Mouse (Mus musculus) embryonic facial prominence, embryonic 13.5 days (tissue): ENCODE measurements at regions not wholly inside any gene's neighbourhood (a gene's known extent, or its start where the extent isn't known, plus 50 kb on each side); places are given as distances from the start of the nearest gene placed in this dataset.

Experiments used
- ATAC-seq: fragments of 200-750 bp; cut with Nextera tagmentation; 2 replicates; pipeline ENCODE4 v1.8.0; 2017; ENCODE audit warnings: low read depth; ENCODE audit not compliant: insufficient number of reproducible peaks, insufficient read depth, low FRiP score, low TSS enrichment
- H3K27ac ChIP-seq: fragments of 300-500 bp; sonication (generic); 2 replicates; pipeline ENCODE4 v1.5.1; 2015; ENCODE audit warnings: moderate library complexity, mild to moderate bottlenecking, inconsistent platforms
- H3K27me3 ChIP-seq: fragments of 300-500 bp; sonication (generic); 2 replicates; pipeline ENCODE4 v1.6.1; 2015; ENCODE audit warnings: mild to moderate bottlenecking, inconsistent platforms
- H3K36me3 ChIP-seq: fragments of 300-500 bp; sonication (generic); 2 replicates; pipeline ENCODE4 v1.6.1; 2015; ENCODE audit warnings: mild to moderate bottlenecking, inconsistent platforms
- H3K4me1 ChIP-seq: fragments of 300-500 bp; sonication (generic); 2 replicates; pipeline ENCODE4 v1.6.1; 2015; ENCODE audit warnings: inconsistent platforms
- H3K4me2 ChIP-seq: fragments of 300-500 bp; sonication (generic); 2 replicates; pipeline ENCODE4 v1.6.1; 2015; ENCODE audit warnings: moderate library complexity, mild to moderate bottlenecking, inconsistent platforms
- H3K4me3 ChIP-seq: fragments of 300-500 bp; sonication (generic); 2 replicates; pipeline ENCODE4 v1.5.1; 2015; ENCODE audit warnings: mild to moderate bottlenecking, inconsistent platforms
- H3K9ac ChIP-seq: fragments of 300-500 bp; sonication (generic); 2 replicates; pipeline ENCODE4 v1.6.1; 2015; ENCODE audit warnings: mild to moderate bottlenecking, inconsistent platforms
- H3K9me3 ChIP-seq: fragments of 300-500 bp; sonication (generic); 2 replicates; pipeline ENCODE4 v1.6.1; 2016; ENCODE audit warnings: inconsistent platforms
- WGBS: fragments of 180-500 bp; shearing (Covaris S2); methylation state at CpG from one replicate; pipeline ENCODE4 v1.1.7; 2015; ENCODE audit warnings: mixed read lengths; 5-methylcytosine and 5-hydroxymethylcytosine counted together

DNA sequence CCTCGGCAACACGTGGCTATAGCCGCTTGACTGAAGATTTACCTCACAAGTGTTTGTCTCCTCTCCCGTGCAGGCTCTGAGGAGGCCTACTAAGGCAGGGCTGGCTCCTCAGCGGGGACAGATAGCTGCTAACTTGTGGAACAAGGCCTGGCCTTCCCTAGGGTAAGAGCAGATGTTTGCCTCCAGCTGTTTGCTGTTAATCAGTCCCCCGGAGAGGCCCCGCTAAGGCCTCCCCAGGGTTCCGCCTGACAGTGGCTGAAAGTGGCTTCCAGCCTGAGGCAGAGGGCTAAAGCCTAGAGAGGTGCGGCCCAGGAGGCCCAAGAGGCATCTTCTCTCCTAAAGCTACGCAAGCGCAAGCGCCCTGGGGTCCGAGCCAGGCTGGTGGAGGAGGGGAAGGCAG is 52.1 kb upstream of the Dlx4 start:
- H3K4me3 ChIP-seq: no peak overlapping the region
- H3K27me3 ChIP-seq: peaks cover 19% of the 10 kb centered on the region
- H3K4me2 ChIP-seq: no peak overlapping the region
- no peaks in the 10 kb centered on the region for H3K9me3 ChIP-seq
- no peaks in the 10 kb centered on the region for H3K36me3 ChIP-seq
- peak overlapping the region; percentile 46; the same call in 1 of the 2 replicates for H3K9ac ChIP-seq
- ATAC-seq: no peak
- 25% methylated on average over 13 of the region's 13 CpGs for WGBS
- peaks cover 44% of the 10 kb centered on the region for H3K4me1 ChIP-seq
- peak overlapping the region; percentile 39; the same call in 1 of the 2 replicates for H3K27ac ChIP-seq

GRCm38 (mm10) chr11:95200971-95201370 is 54.9 kb upstream of the Dlx4 start:
- no peak overlapping the region for H3K4me3 ChIP-seq
- WGBS: 47% methylated on average over 3 of the region's 3 CpGs
- ATAC-seq: no peak
- H3K4me1 ChIP-seq: peaks cover 58% of the 10 kb centered on the region
- H3K27ac ChIP-seq: no peak overlapping the region
- H3K9ac ChIP-seq: no peak overlapping the region
- peaks cover 25% of the 10 kb centered on the region for H3K27me3 ChIP-seq
- no peaks in the 10 kb centered on the region for H3K9me3 ChIP-seq
- H3K36me3 ChIP-seq: no peaks in the 10 kb centered on the region
- no peak overlapping the region for H3K4me2 ChIP-seq

DNA sequence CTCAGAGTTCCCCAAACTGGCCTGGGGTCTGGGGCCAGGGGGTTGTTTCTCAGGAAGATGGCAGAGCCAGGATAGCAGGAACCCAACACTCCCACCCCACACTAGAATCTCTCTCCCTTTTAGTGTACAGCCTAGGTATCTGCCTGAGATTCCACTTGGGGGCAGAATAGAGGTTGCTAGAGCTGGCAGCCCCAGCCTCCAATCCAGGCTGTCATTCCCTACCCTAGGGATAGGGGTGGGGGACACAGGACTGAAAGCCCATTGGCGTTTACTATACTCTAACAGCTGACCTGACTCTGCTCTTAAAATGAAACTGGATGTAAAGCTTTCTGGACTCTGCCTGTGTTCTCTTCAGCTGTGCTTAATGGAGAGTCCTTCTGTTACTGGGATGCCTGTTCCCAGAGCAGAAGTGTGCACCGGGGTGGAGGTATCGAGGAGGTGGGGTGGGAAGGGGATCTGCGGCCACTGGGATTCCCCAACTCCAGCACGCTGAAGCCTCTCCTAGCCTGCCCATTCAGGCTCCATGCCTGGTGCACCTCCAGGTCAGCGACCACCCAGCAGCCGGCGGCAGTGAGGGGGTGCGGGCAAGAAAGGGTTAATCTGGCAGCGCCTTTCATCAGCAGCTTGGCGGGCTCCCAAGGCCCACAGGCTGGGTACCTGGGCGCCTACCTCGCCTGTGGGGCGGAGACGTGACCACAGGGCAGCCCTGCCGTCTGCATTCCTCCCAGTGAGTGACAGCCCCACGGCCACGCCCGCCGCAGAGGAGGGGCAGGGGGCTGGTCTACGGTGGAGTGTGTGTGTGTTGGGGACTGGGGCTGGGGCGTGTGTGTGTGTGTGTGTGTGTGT is 50.9 kb upstream of the Tac4 start:
- Histone ChIP-seq H3K4me1 (peaks cover 69% of the 10 kb centered on the region), H3K4me2 (peak overlapping the region; percentile 63)
- peak; percentile 81 for ATAC-seq

DNA sequence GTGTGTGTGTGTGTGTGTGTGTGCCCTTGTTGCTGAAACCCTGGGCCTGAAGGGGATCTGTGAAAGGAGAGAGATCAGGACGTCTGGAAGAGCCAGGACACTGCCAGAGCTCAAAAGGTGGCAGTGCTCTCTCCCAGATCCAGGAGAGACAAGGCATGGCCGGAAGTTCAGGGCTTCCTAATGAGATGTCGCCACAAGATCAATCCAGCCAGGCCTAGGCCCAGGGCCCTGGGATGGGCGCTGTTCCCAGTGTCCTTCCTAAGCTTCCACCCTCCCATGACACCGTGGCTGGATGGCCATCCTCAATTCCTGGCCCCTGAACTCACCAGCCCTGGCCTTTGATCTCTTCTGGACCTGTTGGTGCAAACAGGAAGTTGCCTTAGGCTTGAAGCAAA is 50.3 kb upstream of the Tac4 start:
- 20% methylated on average over 5 of the region's 5 CpGs for WGBS
- Histone ChIP-seq H3K4me3 (peak overlapping the region; percentile 33), H3K27ac (peak overlapping the region; percentile 80), H3K9me3 (no peaks in the 10 kb centered on the region), H3K36me3 (no peaks in the 10 kb centered on the region), H3K4me1 (peaks cover 63% of the 10 kb centered on the region), H3K27me3 (no peaks in the 10 kb centered on the region), H3K9ac (peak overlapping the region; percentile 52), H3K4me2 (peak overlapping the region; percentile 63)
- ATAC-seq: no peak

More for the DNA sequence above, 50.9 kb upstream of the Tac4 start:
- Histone ChIP-seq H3K36me3 (no peaks in the 10 kb centered on the region), H3K9ac (peak overlapping the region; percentile 52; the same call in 1 of the 2 replicates), H3K27ac (peak overlapping the region; percentile 80), H3K9me3 (no peaks in the 10 kb centered on the region), H3K27me3 (no peaks in the 10 kb centered on the region), H3K4me3 (peak overlapping the region; percentile 33)
- WGBS: 2% methylated on average over 22 of the region's 22 CpGs
